Comparison of ENCODE assay signal across 10 mouse cellular contexts in genomic region chr6:84209736-84210434, GRCm38 (mm10).
DNase-seq lines count a peak whose midpoint lies in the region; ATAC-seq and TF ChIP-seq lines count a peak whose summit lies in the region.
"Had no signal": no experiment of that assay in that cellular context is flagged by ENCODE, and none has a peak within 500 bp of the region (broad histone marks: within the 10 kb centered on the region; RNA-seq: fewer than 3 reads in every experiment).

No protein-coding gene starts in this region.

- H3K4me3 ChIP-seq in lung, embryonic 15.5 days, result no peak overlapping the region
- no peak overlapping the region for H3K4me3 ChIP-seq in intestine, postnatal 0 days (ENCODE audit: low read depth, low read length)
- H3K4me3 ChIP-seq: layer of hippocampus, adult 2 months; liver, embryonic 15.5 days had no signal

- H3K9me3 ChIP-seq in lung, embryonic 15.5 days, result no peaks in the 10 kb centered on the region
- no peaks in the 10 kb centered on the region for H3K9me3 ChIP-seq in intestine, postnatal 0 days (ENCODE audit: control insufficient read depth)
- H3K9me3 ChIP-seq: liver, embryonic 15.5 days had no signal

- peak; percentile 66 to 77 for DNase-seq in cerebellum, postnatal 10 days
- DNase-seq in cerebellum, adult 11-12 months, result no peak
- DNase-seq in lung, adult 18-20 months, result no peak
- peak; percentile 83 for DNase-seq in gastrocnemius, postnatal 25 days
- peak; percentile 75 for DNase-seq in lung, postnatal 10 days
- DNase-seq in natural killer cell, adult 2 months (ENCODE audit: low spot score in 2 of 2), result no peak

- 61% methylated on average over 13 of the region's 13 CpGs for WGBS in lung, embryonic 15.5 days
- WGBS in intestine, postnatal 0 days, result 82% methylated on average over 13 of the region's 13 CpGs

- H3K4me2 ChIP-seq in lung, embryonic 15.5 days, result no peak overlapping the region
- no peak overlapping the region for H3K4me2 ChIP-seq in intestine, postnatal 0 days (replicated peaks; ENCODE audit: low read depth)
- H3K4me2 ChIP-seq: liver, embryonic 15.5 days had no signal

- H3K9ac ChIP-seq in lung, embryonic 15.5 days, result no peak overlapping the region
- H3K9ac ChIP-seq in intestine, postnatal 0 days (ENCODE audit: low read depth, low read length), result no peak overlapping the region
- H3K9ac ChIP-seq: liver, embryonic 15.5 days had no signal

- no peak for TF ChIP-seq CTCF in intestine, postnatal 0 days (IDR thresholded peaks at IDR 0.05; ENCODE audit: low read depth)

- ATAC-seq in lung, embryonic 15.5 days (ENCODE audit: borderline replicate concordance, extremely low read depth, low FRiP score, low TSS enrichment), result peak; percentile 50; the same call in 1 of the 2 replicates
- ATAC-seq in intestine, postnatal 0 days, result no peak

- H3K4me1 ChIP-seq in lung, embryonic 15.5 days, result no peaks in the 10 kb centered on the region; the same call in 1 of the 2 replicates
- no peaks in the 10 kb centered on the region for H3K4me1 ChIP-seq in intestine, postnatal 0 days (replicated peaks; ENCODE audit: control insufficient read depth, insufficient read depth, low read length)
- H3K4me1 ChIP-seq: liver, embryonic 15.5 days had no signal

- no peaks in the 10 kb centered on the region for H3K36me3 ChIP-seq in lung, embryonic 15.5 days
- H3K36me3 ChIP-seq in intestine, postnatal 0 days (ENCODE audit: control insufficient read depth, insufficient read depth), result no peaks in the 10 kb centered on the region
- H3K36me3 ChIP-seq: liver, embryonic 15.5 days had no signal

- H3K27me3 ChIP-seq in lung, embryonic 15.5 days, result no peaks in the 10 kb centered on the region
- no peaks in the 10 kb centered on the region for H3K27me3 ChIP-seq in intestine, postnatal 0 days (replicated peaks; ENCODE audit: control insufficient read depth, insufficient read depth, low read length)
- H3K27me3 ChIP-seq: liver, embryonic 15.5 days had no signal

- no peak overlapping the region for H3K27ac ChIP-seq in lung, embryonic 15.5 days
- H3K27ac ChIP-seq in intestine, postnatal 0 days (ENCODE audit: low read depth, low read length), result no peak overlapping the region
- H3K27ac ChIP-seq: layer of hippocampus, adult 2 months; liver, embryonic 15.5 days had no signal

Comparison
In these comparisons a context has a peak if more than half of its experiments do, and no peak if none do; other contexts are left out.
1. DNase-seq: peak in cerebellum, postnatal 10 days (2 of 2), gastrocnemius, postnatal 25 days (single experiment) and lung, postnatal 10 days (single experiment); none in cerebellum, adult 11-12 months (single experiment), lung, adult 18-20 months (0 of 2) and natural killer cell, adult 2 months (0 of 2).